Mouse (Mus musculus) heart, adult 8-10 months (tissue): ENCODE results near the gene Anxa6. TPM values are rescaled to one million over a fixed set of nuclear protein-coding genes. Genes with fewer than 3 reads are reported as not detected.

Experiments used
- DNase-seq: peaks from one replicate; pipeline ENCODE4 v3.0.0; 2022; ENCODE audit warnings: low spot score
- total RNA-seq, 4 experiments: library from RNA; stranded (reverse); gene quantifications; 2 replicates each; pipeline ENCODE4 v1.2.4; 2022

Anxa6 gene
- total RNA-seq, 4 experiments from 2014 or later: 202 to 217 (median 212) TPM

- DNase-seq: peak; percentile 38
Measured at GRCm38 (mm10) chr11:54998284-54998683, 35.0 kb downstream of the Anxa6 start.

- DNase-seq: no peak
Measured at GRCm38 (mm10) chr11:54996176-54996575, 37.1 kb downstream of the Anxa6 start.

- no peak for DNase-seq
Measured at GRCm38 (mm10) chr11:54989920-54990319, 43.3 kb downstream of the Anxa6 start.

GRCm38 (mm10) chr11:54988754-54989349 lies 44.4 kb downstream of the Anxa6 start:
- DNase-seq: no peak

GRCm38 (mm10) chr11:54987974-54988373 lies 45.3 kb downstream of the Anxa6 start:
- DNase-seq: no peak

- DNase-seq: peak; percentile 31
Measured at GRCm38 (mm10) chr11:54985086-54985485, 48.2 kb downstream of the Anxa6 start.

- no peak for DNase-seq
Measured at GRCm38 (mm10) chr11:54984581-54984980, 48.7 kb downstream of the Anxa6 start.

GRCm38 (mm10) chr11:54984085-54984484 lies 49.2 kb downstream of the Anxa6 start:
- peak; percentile 77 for DNase-seq

GRCm38 (mm10) chr11:54982520-54982919 lies 50.7 kb downstream of the Anxa6 start:
- DNase-seq: no peak

GRCm38 (mm10) chr11:54981630-54982029 lies 51.6 kb downstream of the Anxa6 start:
- DNase-seq: no peak

- DNase-seq: no peak
Measured at GRCm38 (mm10) chr11:54977385-54977937, 55.8 kb downstream of the Anxa6 start.

- no peak for DNase-seq
Measured at GRCm38 (mm10) chr11:54976351-54976750, 56.9 kb downstream of the Anxa6 start.

GRCm38 (mm10) chr11:54975756-54976155 lies 57.5 kb downstream of the Anxa6 start:
- no peak for DNase-seq

- no peak for DNase-seq
Measured at GRCm38 (mm10) chr11:54975340-54975739, 57.9 kb downstream of the Anxa6 start.

GRCm38 (mm10) chr11:54974639-54975038 lies 58.6 kb downstream of the Anxa6 start:
- DNase-seq: no peak

GRCm38 (mm10) chr11:54973481-54974212 lies 59.6 kb downstream of the Anxa6 start:
- DNase-seq: peak; percentile 54

- DNase-seq: no peak
Measured at GRCm38 (mm10) chr11:54972789-54973188, 60.5 kb downstream of the Anxa6 start.

GRCm38 (mm10) chr11:54972049-54972723 lies 61.1 kb downstream of the Anxa6 start:
- DNase-seq: no peak

- no peak for DNase-seq
Measured at GRCm38 (mm10) chr11:54971365-54972048, 61.7 kb downstream of the Anxa6 start.

GRCm38 (mm10) chr11:54965234-54965633 lies 68.0 kb downstream of the Anxa6 start:
- no peak for DNase-seq

GRCm38 (mm10) chr11:54962810-54963209 lies 70.4 kb downstream of the Anxa6 start, which contains the start of gene Tnip1:
TSS of gene Tnip1 (minus strand) at chr11:54962917.
- peak; percentile 35 for DNase-seq

- no peak for DNase-seq
Measured at GRCm38 (mm10) chr11:54961921-54962320, 71.3 kb downstream of the Anxa6 start.
